Mouse (Mus musculus): ENCODE measurements around the gene Npcd. TPM values are rescaled to one million over a fixed set of nuclear protein-coding genes. Genes with fewer than 3 reads are reported as not detected.

Gene Npcd
- total and polyA plus RNA-seq, 2 experiments from 2014 or later: 4.6 to 8.2 TPM

GRCm38 (mm10) chr15:79798591-79798990, 35.4 kb downstream of the Npcd start:
- Histone ChIP-seq H3K36me3 (ENCODE audit: insufficient read depth, low read length) (peaks cover 10% of the 10 kb centered on the region; the same call in 1 of the 2 replicates), H3K27me3 (ENCODE audit: insufficient read depth, low read length) (no peaks in the 10 kb centered on the region), H3K4me3 (ENCODE audit: low read depth, low read length) (no peak overlapping the region), H3K4me1 (ENCODE audit: insufficient read depth, low read length) (peaks cover 8% of the 10 kb centered on the region; the same call in 1 of the 2 replicates), H3K4me2 (ENCODE audit: low read depth, low read length, poor library complexity, severe bottlenecking) (no peak overlapping the region), H3K9me3 (ENCODE audit: low read length) (no peaks in the 10 kb centered on the region), H3K9ac (replicated peaks; ENCODE audit: low read length, poor library complexity, severe bottlenecking) (no peak overlapping the region), H3K27ac (ENCODE audit: low read depth, low read length) (no peak overlapping the region)
- DNase-seq (ENCODE audit: low spot score): no peak
- TF ChIP-seq CTCF (IDR thresholded peaks at IDR 0.05): no peak
- no peak for ATAC-seq (ENCODE audit: low FRiP score)
- 85% methylated on average over 10 of the region's 10 CpGs for WGBS

DNA sequence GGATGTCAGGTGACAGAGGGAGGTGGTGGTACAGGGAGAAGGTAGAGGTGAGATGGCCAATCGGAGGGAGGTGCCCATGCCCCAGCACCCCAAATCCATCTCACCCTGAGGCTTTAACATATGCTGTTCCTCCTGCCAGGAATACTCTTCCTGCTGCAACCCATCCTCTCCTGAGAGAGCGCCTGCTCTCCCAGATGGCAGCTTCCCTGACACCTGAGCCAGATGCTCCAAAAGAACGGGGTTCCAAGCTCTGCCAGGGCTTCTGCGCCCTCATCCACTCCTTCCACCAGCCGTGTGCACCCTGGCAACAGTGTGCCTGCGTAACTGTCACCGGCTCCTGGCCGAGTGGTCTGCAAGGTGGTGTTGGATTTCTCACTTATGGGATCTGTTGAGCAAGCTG, 36.4 kb downstream of the Npcd start:
- 88% methylated on average over 8 of the region's 8 CpGs for WGBS
- Histone ChIP-seq H3K4me3 (ENCODE audit: low read depth, low read length) (no peak overlapping the region), H3K4me1 (ENCODE audit: insufficient read depth, low read length) (peaks cover 8% of the 10 kb centered on the region; the same call in 1 of the 2 replicates), H3K4me2 (ENCODE audit: low read depth, low read length, poor library complexity, severe bottlenecking) (no peak overlapping the region), H3K27ac (ENCODE audit: low read depth, low read length) (no peak overlapping the region), H3K9ac (replicated peaks; ENCODE audit: low read length, poor library complexity, severe bottlenecking) (no peak overlapping the region), H3K27me3 (ENCODE audit: insufficient read depth, low read length) (no peaks in the 10 kb centered on the region), H3K9me3 (ENCODE audit: low read length) (no peaks in the 10 kb centered on the region), H3K36me3 (ENCODE audit: insufficient read depth, low read length) (peaks cover 14% of the 10 kb centered on the region)
- no peak for DNase-seq (ENCODE audit: low spot score)
- no peak for ATAC-seq (ENCODE audit: low FRiP score)
- TF ChIP-seq CTCF (IDR thresholded peaks at IDR 0.05): no peak

DNA sequence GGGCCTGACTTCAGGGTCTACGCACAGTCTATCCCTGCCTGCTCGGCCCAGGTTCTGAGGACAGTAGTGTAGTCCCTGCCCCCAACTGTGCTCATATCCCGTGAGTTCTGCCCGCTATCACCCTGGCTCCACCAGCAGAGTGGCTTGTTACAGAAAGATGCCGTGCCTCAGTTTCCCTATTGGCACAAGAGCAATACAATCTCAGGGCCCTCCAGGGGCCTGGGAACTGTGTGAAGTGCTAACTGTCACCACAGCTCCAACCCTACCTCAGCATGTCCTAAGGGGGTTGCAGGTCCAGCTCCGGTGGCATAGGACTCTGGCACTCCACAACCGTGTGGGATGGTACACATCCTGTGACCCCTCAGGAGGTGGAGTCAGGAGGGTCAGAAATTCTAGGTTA, 36.9 kb downstream of the Npcd start:
- TF ChIP-seq CTCF (IDR thresholded peaks at IDR 0.05): no peak
- no peak for DNase-seq (ENCODE audit: low spot score)
- Histone ChIP-seq H3K4me1 (ENCODE audit: insufficient read depth, low read length) (0 out of 2 replicates have a peak, but pooled peaks cover 4% of the 10 kb centered on the region), H3K9ac (replicated peaks; ENCODE audit: low read length, poor library complexity, severe bottlenecking) (no peak overlapping the region), H3K9me3 (ENCODE audit: low read length) (no peaks in the 10 kb centered on the region), H3K36me3 (ENCODE audit: insufficient read depth, low read length) (peaks cover 18% of the 10 kb centered on the region), H3K27ac (ENCODE audit: low read depth, low read length) (no peak overlapping the region), H3K4me2 (ENCODE audit: low read depth, low read length, poor library complexity, severe bottlenecking) (no peak overlapping the region), H3K4me3 (ENCODE audit: low read depth, low read length) (no peak overlapping the region), H3K27me3 (ENCODE audit: insufficient read depth, low read length) (no peaks in the 10 kb centered on the region)
- 88% methylated on average over 7 of the region's 7 CpGs for WGBS
- no peak for ATAC-seq (ENCODE audit: low FRiP score)

DNA sequence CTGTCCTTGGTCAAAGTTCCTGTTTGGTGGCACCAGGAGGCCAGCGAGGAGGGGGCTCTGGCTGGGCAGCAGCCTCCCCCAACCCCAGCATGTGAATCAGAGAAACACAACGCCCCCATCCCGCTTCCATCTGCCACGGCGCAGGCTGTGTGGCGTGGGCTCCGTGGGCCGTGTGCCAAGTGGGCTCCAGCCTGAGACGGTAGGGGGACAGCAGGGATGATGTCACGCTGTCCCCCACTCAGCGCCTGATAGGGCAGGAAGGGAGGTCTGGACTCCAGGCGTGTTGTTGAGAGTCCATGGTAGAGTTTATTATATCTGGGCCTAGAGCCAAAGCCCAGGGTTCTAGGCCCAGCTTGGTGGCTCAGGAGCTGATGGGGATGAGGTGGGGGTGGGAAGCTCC, 37.8 kb downstream of the Npcd start:
- H3K4me2 ChIP-seq (ENCODE audit: low read depth, low read length, poor library complexity, severe bottlenecking): no peak overlapping the region
- no peak overlapping the region for H3K27ac ChIP-seq (ENCODE audit: low read depth, low read length)
- no peak overlapping the region for H3K9ac ChIP-seq (replicated peaks; ENCODE audit: low read length, poor library complexity, severe bottlenecking)
- no peaks in the 10 kb centered on the region for H3K27me3 ChIP-seq (ENCODE audit: insufficient read depth, low read length)
- 0 out of 2 replicates have a peak, but pooled peaks cover 3% of the 10 kb centered on the region for H3K4me1 ChIP-seq (ENCODE audit: insufficient read depth, low read length)
- H3K4me3 ChIP-seq (ENCODE audit: low read depth, low read length): no peak overlapping the region
- DNase-seq (ENCODE audit: low spot score) (peak; percentile 27), ATAC-seq (ENCODE audit: low FRiP score) (no peak)
- 80% methylated on average over 12 of the region's 12 CpGs for WGBS
- no peaks in the 10 kb centered on the region for H3K9me3 ChIP-seq (ENCODE audit: low read length)
- no peak for TF ChIP-seq CTCF (IDR thresholded peaks at IDR 0.05)
- peaks cover 24% of the 10 kb centered on the region for H3K36me3 ChIP-seq (ENCODE audit: insufficient read depth, low read length)

GRCm38 (mm10) chr15:79794173-79794572, 39.9 kb downstream of the Npcd start:
- H3K9me3 ChIP-seq (ENCODE audit: low read length): no peaks in the 10 kb centered on the region
- DNase-seq (ENCODE audit: low spot score): no peak
- H3K27ac ChIP-seq (ENCODE audit: low read depth, low read length): no peak overlapping the region
- TF ChIP-seq CTCF (IDR thresholded peaks at IDR 0.05): no peak
- H3K4me3 ChIP-seq (ENCODE audit: low read depth, low read length): no peak overlapping the region
- H3K4me1 ChIP-seq (ENCODE audit: insufficient read depth, low read length): 0 out of 2 replicates have a peak, but pooled peaks cover 3% of the 10 kb centered on the region
- no peaks in the 10 kb centered on the region for H3K27me3 ChIP-seq (ENCODE audit: insufficient read depth, low read length)
- WGBS: 35% methylated on average over 20 of the region's 20 CpGs
- H3K36me3 ChIP-seq (ENCODE audit: insufficient read depth, low read length): peaks cover 45% of the 10 kb centered on the region
- no peak overlapping the region for H3K4me2 ChIP-seq (ENCODE audit: low read depth, low read length, poor library complexity, severe bottlenecking)
- H3K9ac ChIP-seq (replicated peaks; ENCODE audit: low read length, poor library complexity, severe bottlenecking): no peak overlapping the region
- no peak for ATAC-seq (ENCODE audit: low FRiP score)

- no peaks in the 10 kb centered on the region for H3K9me3 ChIP-seq (ENCODE audit: low read length)
- H3K4me3 ChIP-seq (ENCODE audit: low read depth, low read length): no peak overlapping the region
- DNase-seq (ENCODE audit: low spot score) (no peak), ATAC-seq (ENCODE audit: low FRiP score) (no peak)
- WGBS: 96% methylated on average over 9 of the region's 9 CpGs
- no peak overlapping the region for H3K4me2 ChIP-seq (ENCODE audit: low read depth, low read length, poor library complexity, severe bottlenecking)
- no peak for TF ChIP-seq CTCF (IDR thresholded peaks at IDR 0.05)
- H3K27me3 ChIP-seq (ENCODE audit: insufficient read depth, low read length): no peaks in the 10 kb centered on the region
- H3K9ac ChIP-seq (replicated peaks; ENCODE audit: low read length, poor library complexity, severe bottlenecking): no peak overlapping the region
- 0 out of 2 replicates have a peak, but pooled peaks cover 3% of the 10 kb centered on the region for H3K4me1 ChIP-seq (ENCODE audit: insufficient read depth, low read length)
- H3K36me3 ChIP-seq (ENCODE audit: insufficient read depth, low read length): peaks cover 50% of the 10 kb centered on the region
- H3K27ac ChIP-seq (ENCODE audit: low read depth, low read length): no peak overlapping the region
These were observed 41.0 kb downstream of the Npcd start for GRCm38 (mm10) chr15:79793076-79793475.

Data from midbrain, postnatal 0 days (tissue).